Mouse (Mus musculus) ES-E14 (cell line): ENCODE measurements at regions not wholly inside any gene's neighbourhood (a gene's known extent, or its start where the extent isn't known, plus 50 kb on each side); places are given as distances from the start of the nearest gene placed in this dataset.

Experiments used
- MAFK ChIP-seq: IDR thresholded peaks from 2 replicates; pipeline ENCODE4 v1.6.1; 2014; ENCODE audit warnings: mild to moderate bottlenecking, low read depth, low read length, inconsistent platforms; ENCODE audit not compliant: insufficient read depth
- ZC3H11A ChIP-seq: IDR thresholded peaks from 2 replicates; pipeline ENCODE4 v1.6.1; 2012; ENCODE audit warnings: low read depth, mild to moderate bottlenecking, inconsistent platforms, low read length, borderline replicate concordance
- ZNF384 ChIP-seq: IDR thresholded peaks from 2 replicates; pipeline ENCODE4 v1.6.1; 2012; ENCODE audit warnings: low read depth, low read length, inconsistent platforms

- TF ChIP-seq ZNF384 (no peak), ZC3H11A (no peak), MAFK (no peak)
These were observed 117.1 kb downstream of the Mtx2 start for GRCm38 (mm10) chr2:74942611-74943198.
